Mouse (Mus musculus): Measurements from ENCODE around the gene Ninj1.

GRCm38 (mm10) chr13:49216808-49217561 is 29.7 kb downstream of the Ninj1 start:
- TF ChIP-seq MYC (IDR thresholded peaks at IDR 0.05; ENCODE audit: low read depth, low read length), result no peak
- TF ChIP-seq SIN3A (IDR thresholded peaks at IDR 0.05; ENCODE audit: low read length), result no peak
- TF ChIP-seq ZKSCAN1 (IDR thresholded peaks at IDR 0.05; ENCODE audit: low read depth, low read length), result no peak
- TF ChIP-seq BHLHE40 (IDR thresholded peaks at IDR 0.05; ENCODE audit: borderline replicate concordance, low read depth, low read length), result no peak
- no peak for TF ChIP-seq JUND (IDR thresholded peaks at IDR 0.05; ENCODE audit: low read depth, low read length)
- no peak for TF ChIP-seq USF2 (IDR thresholded peaks at IDR 0.05; ENCODE audit: borderline replicate concordance in 1 of 2, insufficient read depth in 1 of 2, low read depth in 1 of 2, low read length in 2 of 2)
- TF ChIP-seq CHD2 (IDR thresholded peaks at IDR 0.05; ENCODE audit: low read length), result no peak

Data from MEL (cell line).